Mouse (Mus musculus) heart, embryonic 10.5 days (tissue): ENCODE measurements around the gene Gapt. TPM values are rescaled to one million over a fixed set of nuclear protein-coding genes. Genes with fewer than 3 reads are reported as not detected.
"Not testable (repeated sequence)": the region's sequence is repeated elsewhere in the genome, so short reads cannot be mapped to it uniquely, and the experiment has no call there.

Experiments
- DNase-seq: peaks from one replicate; pipeline ENCODE4 v3.0.0-alpha.2; 2017; ENCODE audit warnings: low spot score
- H3K27ac ChIP-seq: fragments of 300-500 bp; sonication (generic); 2 replicates; pipeline ENCODE4 v1.5.1; 2016; ENCODE audit warnings: mild to moderate bottlenecking
- H3K27me3 ChIP-seq: fragments of 300-500 bp; sonication (generic); 2 replicates; pipeline ENCODE4 v1.6.1; 2016; ENCODE audit warnings: mild to moderate bottlenecking; ENCODE audit not compliant: poor library complexity, insufficient read depth, severe bottlenecking
- H3K36me3 ChIP-seq: fragments of 300-500 bp; sonication (generic); 2 replicates; pipeline ENCODE4 v1.6.1; 2016; ENCODE audit warnings: mild to moderate bottlenecking, moderate library complexity
- H3K4me1 ChIP-seq: fragments of 300-500 bp; sonication (generic); 2 replicates; pipeline ENCODE4 v1.6.1; 2016; ENCODE audit warnings: mild to moderate bottlenecking
- H3K4me3 ChIP-seq: fragments of 300-500 bp; sonication (generic); 2 replicates; pipeline ENCODE4 v1.5.1; 2016; ENCODE audit warnings: mild to moderate bottlenecking, moderate library complexity
- H3K9me3 ChIP-seq: fragments of 300-500 bp; sonication (generic); 2 replicates; pipeline ENCODE4 v1.6.1; 2016; ENCODE audit warnings: mild to moderate bottlenecking, moderate library complexity
- WGBS: fragments of 180-500 bp; shearing (Covaris S2); methylation state at CpG from one replicate; pipeline ENCODE4 v1.1.7; 2016; 5-methylcytosine and 5-hydroxymethylcytosine counted together
- polyA plus RNA-seq: library from polyadenylated mRNA; unstranded; fragments of >200 nt; fragmentation: Nextera tagmentation; extraction: Ambion mirVana; gene quantifications from 2 replicates; pipeline ENCODE4 v1.2.1, GENCODE M21; 2016

Gapt gene
- polyA plus RNA-seq, 1 experiment from 2014 or later = 0.16 TPM

GRCm38 (mm10) chr13:110392210-110392609 is 35.2 kb upstream of the Gapt start:
- no peak for DNase-seq

GRCm38 (mm10) chr13:110384514-110384913 is 27.5 kb upstream of the Gapt start:
- Histone ChIP-seq H3K27me3 (no peaks in the 10 kb centered on the region; the same call in 1 of the 2 replicates), H3K36me3 (no peaks in the 10 kb centered on the region), H3K4me3 (no peak overlapping the region), H3K9me3 (no peaks in the 10 kb centered on the region), H3K4me1 (no peaks in the 10 kb centered on the region), H3K27ac (no peak overlapping the region)
- 62% methylated on average over 6 of the region's 6 CpGs for whole genome bisulfite sequencing
- no peak for DNase-seq

More at GRCm38 (mm10) chr13:110392210-110392609, 35.2 kb upstream of the Gapt start:
- H3K27ac ChIP-seq = no peak overlapping the region
- WGBS = 20% methylated on average over 8 of the region's 8 CpGs
- no peaks in the 10 kb centered on the region for H3K9me3 ChIP-seq
- H3K27me3 ChIP-seq = no peaks in the 10 kb centered on the region
- H3K4me1 ChIP-seq = no peaks in the 10 kb centered on the region
- peaks cover 11% of the 10 kb centered on the region for H3K36me3 ChIP-seq
- no peak overlapping the region for H3K4me3 ChIP-seq

- Histone ChIP-seq H3K9me3 (no peaks in the 10 kb centered on the region), H3K27me3 (no peaks in the 10 kb centered on the region; the same call in 1 of the 2 replicates), H3K27ac (no peak overlapping the region), H3K4me1 (no peaks in the 10 kb centered on the region), H3K36me3 (no peaks in the 10 kb centered on the region), H3K4me3 (no peak overlapping the region)
- 22% methylated on average over 5 of the region's 5 CpGs for WGBS
- DNase-seq = no peak
Measured at GRCm38 (mm10) chr13:110382447-110382901, 25.5 kb upstream of the Gapt start.

GRCm38 (mm10) chr13:110369673-110370072 is 12.7 kb upstream of the Gapt start:
- no peaks in the 10 kb centered on the region for H3K9me3 ChIP-seq
- no peaks in the 10 kb centered on the region for H3K36me3 ChIP-seq
- H3K4me1 ChIP-seq = no peaks in the 10 kb centered on the region
- H3K27ac ChIP-seq = no peak overlapping the region
- DNase-seq = no peak
- WGBS = 96% methylated on average over 1 of the region's 1 CpGs
- H3K27me3 ChIP-seq = no peaks in the 10 kb centered on the region
- no peak overlapping the region for H3K4me3 ChIP-seq

- H3K27me3 ChIP-seq, H3K36me3 ChIP-seq, H3K9me3 ChIP-seq, DNase-seq, H3K4me1 ChIP-seq, H3K4me3 ChIP-seq, H3K27ac ChIP-seq: not testable (repeated sequence)
- 65% methylated on average over 6 of the region's 6 CpGs for WGBS
Measured at GRCm38 (mm10) chr13:110368556-110369040, 11.6 kb upstream of the Gapt start.

- 56% methylated on average over 3 of the region's 3 CpGs for WGBS
- H3K9me3 ChIP-seq = no peaks in the 10 kb centered on the region
- DNase-seq = no peak
- no peaks in the 10 kb centered on the region for H3K27me3 ChIP-seq
- H3K36me3 ChIP-seq = no peaks in the 10 kb centered on the region
- H3K27ac ChIP-seq = no peak overlapping the region
- no peak overlapping the region for H3K4me3 ChIP-seq
- no peaks in the 10 kb centered on the region for H3K4me1 ChIP-seq
Measured at GRCm38 (mm10) chr13:110367961-110368555, 11.1 kb upstream of the Gapt start.

- Histone ChIP-seq H3K4me1 (no peaks in the 10 kb centered on the region), H3K9me3 (no peaks in the 10 kb centered on the region), H3K4me3 (no peak overlapping the region), H3K27ac (no peak overlapping the region), H3K27me3 (no peaks in the 10 kb centered on the region), H3K36me3 (no peaks in the 10 kb centered on the region)
- no peak for DNase-seq
- 91% methylated on average over 3 of the region's 3 CpGs for WGBS
Measured at GRCm38 (mm10) chr13:110366477-110366876, 9.5 kb upstream of the Gapt start.

- H3K27ac ChIP-seq = no peak overlapping the region
- no peak overlapping the region for H3K4me3 ChIP-seq
- H3K9me3 ChIP-seq = no peaks in the 10 kb centered on the region
- no peaks in the 10 kb centered on the region for H3K4me1 ChIP-seq
- 75% methylated on average over 6 of the region's 6 CpGs for WGBS
- H3K36me3 ChIP-seq = no peaks in the 10 kb centered on the region
- H3K27me3 ChIP-seq = no peaks in the 10 kb centered on the region
- DNase-seq = no peak
Measured at GRCm38 (mm10) chr13:110363722-110364121, 6.7 kb upstream of the Gapt start.

- Histone ChIP-seq H3K36me3 (no peaks in the 10 kb centered on the region), H3K4me3 (no peak overlapping the region), H3K4me1 (no peaks in the 10 kb centered on the region), H3K27ac (no peak overlapping the region), H3K27me3 (no peaks in the 10 kb centered on the region), H3K9me3 (no peaks in the 10 kb centered on the region)
- WGBS = 85% methylated on average over 6 of the region's 6 CpGs
- DNase-seq = no peak
Measured at GRCm38 (mm10) chr13:110351051-110351450, 5.9 kb downstream of the Gapt start.

- 62% methylated on average over 7 of the region's 7 CpGs for WGBS
Measured at GRCm38 (mm10) chr13:110346707-110347106, 10.3 kb downstream of the Gapt start.

GRCm38 (mm10) chr13:110342602-110343001 is 14.4 kb downstream of the Gapt start:
- H3K4me3 ChIP-seq = no peak overlapping the region
- WGBS = 84% methylated on average over 6 of the region's 6 CpGs
- H3K9me3 ChIP-seq = no peaks in the 10 kb centered on the region
- no peak overlapping the region for H3K27ac ChIP-seq
- no peak for DNase-seq
- no peaks in the 10 kb centered on the region for H3K36me3 ChIP-seq
- H3K27me3 ChIP-seq = no peaks in the 10 kb centered on the region
- H3K4me1 ChIP-seq = no peaks in the 10 kb centered on the region

More at GRCm38 (mm10) chr13:110346707-110347106, 10.3 kb downstream of the Gapt start:
- no peak for DNase-seq
- H3K27ac ChIP-seq = no peak overlapping the region
- H3K9me3 ChIP-seq = no peaks in the 10 kb centered on the region
- no peaks in the 10 kb centered on the region for H3K4me1 ChIP-seq
- no peaks in the 10 kb centered on the region for H3K36me3 ChIP-seq
- no peak overlapping the region for H3K4me3 ChIP-seq
- H3K27me3 ChIP-seq = no peaks in the 10 kb centered on the region

GRCm38 (mm10) chr13:110332958-110333597 is 23.9 kb downstream of the Gapt start:
- no peak overlapping the region for H3K27ac ChIP-seq
- no peak overlapping the region for H3K4me3 ChIP-seq
- no peak for DNase-seq
- WGBS = 92% methylated on average over 14 of the region's 14 CpGs
- H3K4me1 ChIP-seq = no peaks in the 10 kb centered on the region
- no peaks in the 10 kb centered on the region for H3K9me3 ChIP-seq
- H3K36me3 ChIP-seq = no peaks in the 10 kb centered on the region
- H3K27me3 ChIP-seq = no peaks in the 10 kb centered on the region

- no peaks in the 10 kb centered on the region for H3K4me1 ChIP-seq
Measured at GRCm38 (mm10) chr13:110318746-110319145, 38.3 kb downstream of the Gapt start.

More at GRCm38 (mm10) chr13:110318746-110319145, 38.3 kb downstream of the Gapt start:
- H3K9me3 ChIP-seq = no peaks in the 10 kb centered on the region
- WGBS = 59% methylated on average over 4 of the region's 4 CpGs
- DNase-seq = no peak
- H3K4me3 ChIP-seq = no peak overlapping the region
- no peaks in the 10 kb centered on the region for H3K36me3 ChIP-seq
- H3K27me3 ChIP-seq = no peaks in the 10 kb centered on the region
- no peak overlapping the region for H3K27ac ChIP-seq
